14 mouse cellular contexts compared by ENCODE assay signal in the genomic region with DNA sequence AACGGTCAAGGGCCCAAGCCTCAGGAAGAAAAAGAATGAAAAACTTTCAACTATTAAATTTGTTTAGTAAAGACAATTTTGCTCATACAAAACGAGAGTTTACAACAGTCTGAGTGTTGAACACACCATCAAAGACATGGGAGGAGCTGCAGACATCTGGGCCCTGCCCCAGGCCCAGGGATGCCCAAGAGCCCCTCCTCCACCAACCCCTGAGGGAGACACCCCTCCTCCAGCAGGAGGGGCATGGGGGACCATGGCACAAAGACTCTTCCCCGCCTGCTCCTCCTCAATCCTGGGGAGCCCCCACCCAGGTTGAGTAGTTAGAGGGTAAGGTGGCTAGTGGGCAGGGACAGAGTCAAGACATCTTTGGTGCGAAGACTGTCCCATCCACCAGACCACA. TPM values are rescaled to one million over a fixed set of nuclear protein-coding genes. Genes with fewer than 3 reads are reported as not detected.
DNase-seq lines count a peak whose midpoint lies in the region; ATAC-seq lines count a peak whose summit lies in the region.
"Had no signal": no experiment of that assay in that cellular context is flagged by ENCODE, and none has a peak within 500 bp of the region (broad histone marks: within the 10 kb centered on the region; RNA-seq: fewer than 3 reads in every experiment).

No protein-coding gene starts in this region.

- no peak overlapping the region for H3K4me3 ChIP-seq in liver, embryonic 13.5 days (replicated peaks)
- H3K4me3 ChIP-seq in liver, embryonic 11.5 days (ENCODE audit: low read depth, low read length), result no peak overlapping the region
- H3K4me3 ChIP-seq in forebrain, embryonic 11.5 days (ENCODE audit: low read depth, low read length), result no peak overlapping the region
- no peak overlapping the region for H3K4me3 ChIP-seq in hindbrain, embryonic 11.5 days (ENCODE audit: low read depth, low read length)
- no peak overlapping the region for H3K4me3 ChIP-seq in midbrain, embryonic 12.5 days
- H3K4me3 ChIP-seq: hindbrain, embryonic 15.5 days had no signal

- 62% methylated on average over 4 of the region's 4 CpGs for WGBS in liver, embryonic 13.5 days (ENCODE audit: insufficient replicate concordance)
- 76% methylated on average over 4 of the region's 4 CpGs for WGBS in liver, embryonic 11.5 days
- WGBS in forebrain, embryonic 11.5 days, result 61% methylated on average over 4 of the region's 4 CpGs
- WGBS in hindbrain, embryonic 11.5 days, result 66% methylated on average over 4 of the region's 4 CpGs
- WGBS in midbrain, embryonic 12.5 days, result 63% methylated on average over 4 of the region's 4 CpGs

- no peak overlapping the region for H3K4me2 ChIP-seq in liver, embryonic 13.5 days
- no peak overlapping the region for H3K4me2 ChIP-seq in liver, embryonic 11.5 days
- H3K4me2 ChIP-seq in forebrain, embryonic 11.5 days (ENCODE audit: low read depth, low read length, severe bottlenecking), result no peak overlapping the region
- no peak overlapping the region for H3K4me2 ChIP-seq in hindbrain, embryonic 11.5 days (replicated peaks; ENCODE audit: low read depth, low read length)
- no peak overlapping the region for H3K4me2 ChIP-seq in midbrain, embryonic 12.5 days (replicated peaks)
- H3K4me2 ChIP-seq: hindbrain, embryonic 15.5 days had no signal

- no peak overlapping the region for H3K9ac ChIP-seq in liver, embryonic 13.5 days
- no peak overlapping the region for H3K9ac ChIP-seq in liver, embryonic 11.5 days (ENCODE audit: low read depth, low read length)
- no peak overlapping the region for H3K9ac ChIP-seq in forebrain, embryonic 11.5 days (ENCODE audit: low read length)
- no peak overlapping the region for H3K9ac ChIP-seq in hindbrain, embryonic 11.5 days (ENCODE audit: low read depth, low read length)
- 0 out of 2 replicates have a peak overlapping the region, but pooled peaks have one; percentile 5 for H3K9ac ChIP-seq in midbrain, embryonic 12.5 days (replicated peaks)
- H3K9ac ChIP-seq: hindbrain, embryonic 15.5 days had no signal

- H3K27ac ChIP-seq in liver, embryonic 13.5 days, result no peak overlapping the region
- H3K27ac ChIP-seq in liver, embryonic 11.5 days (ENCODE audit: low read depth, low read length), result no peak overlapping the region
- no peak overlapping the region for H3K27ac ChIP-seq in forebrain, embryonic 11.5 days (ENCODE audit: low read depth, low read length)
- no peak overlapping the region for H3K27ac ChIP-seq in hindbrain, embryonic 11.5 days (ENCODE audit: low read depth, low read length)
- no peak overlapping the region for H3K27ac ChIP-seq in midbrain, embryonic 12.5 days (replicated peaks)

- DNase-seq in liver, embryonic 13.5 days, result no peak
- no peak for DNase-seq in liver, embryonic 11.5 days (ENCODE audit: low spot score)
- DNase-seq in forebrain, embryonic 11.5 days (ENCODE audit: low spot score), result no peak
- DNase-seq in hindbrain, embryonic 11.5 days (ENCODE audit: low spot score), result no peak
- DNase-seq in gastrocnemius, adult 8-10 months (ENCODE audit: low spot score in 2 of 2), result no peak
- no peak for DNase-seq in right cerebral cortex, postnatal 36 days (ENCODE audit: low spot score in 2 of 2)
- no peak for DNase-seq in frontal cortex, postnatal 14 days (ENCODE audit: low spot score in 2 of 2)

- peaks cover 42% of the 10 kb centered on the region for H3K36me3 ChIP-seq in liver, embryonic 13.5 days
- peaks cover 17% of the 10 kb centered on the region for H3K36me3 ChIP-seq in liver, embryonic 11.5 days (ENCODE audit: control insufficient read depth, insufficient read depth, low read length)
- peaks cover 5% of the 10 kb centered on the region; the same call in 1 of the 2 replicates for H3K36me3 ChIP-seq in forebrain, embryonic 11.5 days (ENCODE audit: control insufficient read depth, insufficient read depth, low read length)
- no peaks in the 10 kb centered on the region for H3K36me3 ChIP-seq in hindbrain, embryonic 11.5 days (ENCODE audit: control insufficient read depth, insufficient read depth, low read length)
- peaks cover 54% of the 10 kb centered on the region for H3K36me3 ChIP-seq in midbrain, embryonic 12.5 days

- no peaks in the 10 kb centered on the region for H3K9me3 ChIP-seq in liver, embryonic 13.5 days (replicated peaks)
- no peaks in the 10 kb centered on the region for H3K9me3 ChIP-seq in liver, embryonic 11.5 days (ENCODE audit: control insufficient read depth, low read length)
- no peaks in the 10 kb centered on the region for H3K9me3 ChIP-seq in forebrain, embryonic 11.5 days (ENCODE audit: control insufficient read depth, low read length)
- no peaks in the 10 kb centered on the region for H3K9me3 ChIP-seq in hindbrain, embryonic 11.5 days (ENCODE audit: control insufficient read depth, low read length)
- no peaks in the 10 kb centered on the region for H3K9me3 ChIP-seq in midbrain, embryonic 12.5 days
- H3K9me3 ChIP-seq: hindbrain, embryonic 15.5 days had no signal

- peaks cover 11% of the 10 kb centered on the region for H3K4me1 ChIP-seq in liver, embryonic 13.5 days (replicated peaks)
- no peaks in the 10 kb centered on the region for H3K4me1 ChIP-seq in liver, embryonic 11.5 days (replicated peaks; ENCODE audit: control insufficient read depth, insufficient read depth, low read length)
- H3K4me1 ChIP-seq in forebrain, embryonic 11.5 days (replicated peaks; ENCODE audit: control insufficient read depth, insufficient read depth, low read length), result 0 out of 2 replicates have a peak, but pooled peaks cover 3% of the 10 kb centered on the region
- no peaks in the 10 kb centered on the region; the same call in none of the 2 replicates for H3K4me1 ChIP-seq in hindbrain, embryonic 11.5 days (replicated peaks; ENCODE audit: control insufficient read depth, insufficient read depth, low read length)
- H3K4me1 ChIP-seq in midbrain, embryonic 12.5 days, result peaks cover 26% of the 10 kb centered on the region

- peak; percentile 11; the same call in 1 of the 2 replicates for ATAC-seq in liver, embryonic 13.5 days (ENCODE audit: low read depth)
- no peak for ATAC-seq in liver, embryonic 11.5 days (replicated peaks; ENCODE audit: low FRiP score)
- peak; percentile 31; the same call in 1 of the 2 replicates for ATAC-seq in forebrain, embryonic 11.5 days (replicated peaks; ENCODE audit: low FRiP score)
- peak; percentile 44; the same call in 1 of the 2 replicates for ATAC-seq in hindbrain, embryonic 11.5 days (ENCODE audit: low FRiP score)
- ATAC-seq in midbrain, embryonic 12.5 days (ENCODE audit: low FRiP score, low read depth), result peak; percentile 7; the same call in 1 of the 2 replicates

- no peaks in the 10 kb centered on the region for H3K27me3 ChIP-seq in liver, embryonic 13.5 days
- H3K27me3 ChIP-seq in liver, embryonic 11.5 days (replicated peaks; ENCODE audit: control insufficient read depth, insufficient read depth, low read length), result no peaks in the 10 kb centered on the region
- no peaks in the 10 kb centered on the region for H3K27me3 ChIP-seq in forebrain, embryonic 11.5 days (ENCODE audit: control insufficient read depth, insufficient read depth, low read length)
- H3K27me3 ChIP-seq in hindbrain, embryonic 11.5 days (ENCODE audit: control insufficient read depth, insufficient read depth, low read length), result no peaks in the 10 kb centered on the region
- no peaks in the 10 kb centered on the region for H3K27me3 ChIP-seq in midbrain, embryonic 12.5 days
- H3K27me3 ChIP-seq: hindbrain, embryonic 15.5 days had no signal

RNA-seq across cellular contexts. Expression of a gene that starts 34.0 kb away (rescaled TPM):
- not detected in 2 replicates for polyA plus RNA-seq in liver, embryonic 13.5 days (2015; fragmentation: Nextera tagmentation; extraction: Ambion mirVana)
- polyA plus RNA-seq in liver, embryonic 11.5 days (2014; fragmentation: Nextera tagmentation; extraction: Ambion mirVana), result not detected in 2 replicates
- not detected in 2 replicates for polyA plus RNA-seq in forebrain, embryonic 11.5 days (2014; fragmentation: Nextera tagmentation; extraction: Ambion mirVana)
- polyA plus RNA-seq in hindbrain, embryonic 11.5 days (2014; fragmentation: Nextera tagmentation; extraction: Ambion mirVana), result not detected in 2 replicates
- polyA plus RNA-seq in midbrain, embryonic 12.5 days (2016; fragmentation: Nextera tagmentation; extraction: Ambion mirVana), result not detected in 2 replicates
- not detected for total RNA-seq in gastrocnemius, adult 8-10 months (2022)
- total RNA-seq: adrenal gland, postnatal 4 days; granulocyte monocyte progenitor cell, adult 5-6 weeks; layer of hippocampus, postnatal 25 days; megakaryocyte, adult 5-6 weeks had no signal
- polyA plus RNA-seq: hindbrain, embryonic 15.5 days; liver, adult 2 months had no signal

RNA-seq across cellular contexts. Expression of a gene that starts 44.0 kb away (rescaled TPM):
- 12.0 and 12.3 TPM in 2 replicates for polyA plus RNA-seq in liver, embryonic 13.5 days (2015; fragmentation: Nextera tagmentation; extraction: Ambion mirVana)
- 26.9 and 30.1 TPM in 2 replicates for polyA plus RNA-seq in liver, embryonic 11.5 days (2014; fragmentation: Nextera tagmentation; extraction: Ambion mirVana)
- polyA plus RNA-seq in forebrain, embryonic 11.5 days (2014; fragmentation: Nextera tagmentation; extraction: Ambion mirVana), result 52.3 and 57.8 TPM in 2 replicates
- 39.8 and 43.7 TPM in 2 replicates for polyA plus RNA-seq in hindbrain, embryonic 11.5 days (2014; fragmentation: Nextera tagmentation; extraction: Ambion mirVana)
- polyA plus RNA-seq in midbrain, embryonic 12.5 days (2016; fragmentation: Nextera tagmentation; extraction: Ambion mirVana), result 69.5 and 76.4 TPM in 2 replicates
- 100 to 1,000 TPM; 215 to 257 (median 231) TPM for total RNA-seq in gastrocnemius, adult 8-10 months (2022)
